Comparison of ENCODE assay signal across 16 mouse cellular contexts in genomic region chr3:84472527-84472926, GRCm38 (mm10). TPM values are rescaled to one million over a fixed set of nuclear protein-coding genes. Genes with fewer than 3 reads are reported as not detected.
DNase-seq lines count a peak whose midpoint lies in the region; ATAC-seq lines count a peak whose summit lies in the region.
"Had no signal": no experiment of that assay in that cellular context is flagged by ENCODE, and none has a peak within 500 bp of the region (broad histone marks: within the 10 kb centered on the region; RNA-seq: fewer than 3 reads in every experiment).

No protein-coding gene starts in this region.

- peaks cover 21% of the 10 kb centered on the region for H3K4me1 ChIP-seq in heart, embryonic 12.5 days (replicated peaks)
- peaks cover 41% of the 10 kb centered on the region for H3K4me1 ChIP-seq in lung, embryonic 15.5 days
- peaks cover 34% of the 10 kb centered on the region for H3K4me1 ChIP-seq in embryonic facial prominence, embryonic 15.5 days
- H3K4me1 ChIP-seq: forebrain, embryonic 15.5 days had no signal

- H3K27me3 ChIP-seq in heart, embryonic 12.5 days (replicated peaks) = peaks cover 80% of the 10 kb centered on the region
- peaks cover 6% of the 10 kb centered on the region for H3K27me3 ChIP-seq in lung, embryonic 15.5 days
- H3K27me3 ChIP-seq in embryonic facial prominence, embryonic 15.5 days = peaks cover 4% of the 10 kb centered on the region; the same call in 1 of the 2 replicates

- ATAC-seq in heart, embryonic 12.5 days (ENCODE audit: insufficient number of reproducible peaks, low FRiP score) = no peak
- ATAC-seq in lung, embryonic 15.5 days (ENCODE audit: borderline replicate concordance, extremely low read depth, low FRiP score, low TSS enrichment) = peak; percentile 67
- 0 out of 2 replicates have a peak, but pooled peaks have one; percentile 60 for ATAC-seq in embryonic facial prominence, embryonic 15.5 days (ENCODE audit: insufficient number of reproducible peaks, low FRiP score, low TSS enrichment, low read depth)
- ATAC-seq: forebrain, embryonic 15.5 days had no signal

- H3K36me3 ChIP-seq in heart, embryonic 12.5 days = no peaks in the 10 kb centered on the region
- no peaks in the 10 kb centered on the region for H3K36me3 ChIP-seq in lung, embryonic 15.5 days
- H3K36me3 ChIP-seq in embryonic facial prominence, embryonic 15.5 days = no peaks in the 10 kb centered on the region
- H3K36me3 ChIP-seq: forebrain, embryonic 15.5 days had no signal

- peak overlapping the region; percentile 8; the same call in 1 of the 2 replicates for H3K27ac ChIP-seq in heart, embryonic 12.5 days (ENCODE audit: poor library complexity, severe bottlenecking)
- H3K27ac ChIP-seq in lung, embryonic 15.5 days = peak overlapping the region; percentile 74
- peak overlapping the region; percentile 52 for H3K27ac ChIP-seq in embryonic facial prominence, embryonic 15.5 days (replicated peaks)
- H3K27ac ChIP-seq: forebrain, embryonic 15.5 days; hindbrain, embryonic 14.5 days; macrophage; neural tube, embryonic 13.5 days had no signal

- 44% methylated on average over 3 of the region's 3 CpGs for WGBS in heart, embryonic 12.5 days
- WGBS in lung, embryonic 15.5 days = 21% methylated on average over 3 of the region's 3 CpGs
- 43% methylated on average over 3 of the region's 3 CpGs for WGBS in embryonic facial prominence, embryonic 15.5 days

- H3K9ac ChIP-seq in heart, embryonic 12.5 days = no peak overlapping the region
- no peak overlapping the region for H3K9ac ChIP-seq in lung, embryonic 15.5 days
- no peak overlapping the region for H3K9ac ChIP-seq in embryonic facial prominence, embryonic 15.5 days
- H3K9ac ChIP-seq: forebrain, embryonic 15.5 days; hindbrain, embryonic 14.5 days; neural tube, embryonic 13.5 days had no signal

- H3K4me2 ChIP-seq in heart, embryonic 12.5 days = peak overlapping the region; percentile 30; the same call in 1 of the 2 replicates
- peak overlapping the region; percentile 28 for H3K4me2 ChIP-seq in lung, embryonic 15.5 days
- no peak overlapping the region for H3K4me2 ChIP-seq in embryonic facial prominence, embryonic 15.5 days (replicated peaks)
- H3K4me2 ChIP-seq: forebrain, embryonic 15.5 days; hindbrain, embryonic 14.5 days; neural tube, embryonic 13.5 days had no signal

- no peak for DNase-seq in heart, postnatal 25 days (ENCODE audit: low spot score)
- no peak for DNase-seq in lung, postnatal 14 days
- peak; percentile 27 for DNase-seq in lung, postnatal 10 days
- DNase-seq in spleen, adult 18-20 months = no peak
- no peak for DNase-seq in layer of hippocampus, postnatal 36 days
- DNase-seq: adrenal gland, postnatal 25 days; gastrocnemius, postnatal 25 days; right cerebral cortex, adult 18-20 months; thymus, postnatal 25 days had no signal

- intact Hi-C loops in heart, postnatal 25 days (cut with DNase I) = no loop called here

- no peaks in the 10 kb centered on the region for H3K9me3 ChIP-seq in heart, embryonic 12.5 days (replicated peaks)
- no peaks in the 10 kb centered on the region for H3K9me3 ChIP-seq in lung, embryonic 15.5 days
- no peaks in the 10 kb centered on the region for H3K9me3 ChIP-seq in embryonic facial prominence, embryonic 15.5 days (replicated peaks)
- H3K9me3 ChIP-seq: forebrain, embryonic 15.5 days; neural tube, embryonic 13.5 days had no signal

- no peak overlapping the region for H3K4me3 ChIP-seq in heart, embryonic 12.5 days
- H3K4me3 ChIP-seq in lung, embryonic 15.5 days = no peak overlapping the region
- H3K4me3 ChIP-seq in embryonic facial prominence, embryonic 15.5 days (replicated peaks) = no peak overlapping the region
- H3K4me3 ChIP-seq: forebrain, embryonic 15.5 days; neural tube, embryonic 13.5 days had no signal

RNA-seq across cellular contexts. Expression of gene Fhdc1, which starts 7.7 kb away (rescaled TPM):
- polyA plus RNA-seq in heart, embryonic 12.5 days (2016; fragmentation: Nextera tagmentation; extraction: Ambion mirVana) = 4.4 TPM in 2 replicates
- total RNA-seq in heart, postnatal 25 days (2021) = under 1 TPM; 0.59 to 0.62 TPM
- polyA plus RNA-seq in lung, embryonic 15.5 days (2015; fragmentation: Nextera tagmentation; extraction: Ambion mirVana) = 13.9 and 14.9 TPM in 2 replicates
- 10.8 and 11.4 TPM in 2 replicates for polyA plus RNA-seq in embryonic facial prominence, embryonic 15.5 days (2015; fragmentation: Nextera tagmentation; extraction: Ambion mirVana)
- total RNA-seq in layer of hippocampus, postnatal 36 days (2021) = 1 to 10 TPM; 2.4 to 2.8 TPM

Comparison
In these comparisons a context has a peak if more than half of its experiments do, and no peak if none do; other contexts are left out.
1. H3K27ac ChIP-seq: peak in every context shown above with its lines; median percentile 74 in lung, embryonic 15.5 days; 52 in embryonic facial prominence, embryonic 15.5 days; 8 in heart, embryonic 12.5 days.